Comparison of ENCODE assay signal across 17 mouse cellular contexts in genomic region chr14:52071599-52072137, GRCm38 (mm10). TPM values are rescaled to one million over a fixed set of nuclear protein-coding genes. Genes with fewer than 3 reads are reported as not detected.
A peak's percentile ranks its signal among the peaks of the same experiment; 100 is the strongest.
DNase-seq lines count a peak whose midpoint lies in the region; ATAC-seq and TF ChIP-seq lines count a peak whose summit lies in the region.
"Had no signal": no experiment of that assay in that cellular context is flagged by ENCODE, and none has a peak within 500 bp of the region (broad histone marks: within the 10 kb centered on the region; RNA-seq: fewer than 3 reads in every experiment).

No protein-coding gene starts in this region.

- dilution Hi-C loops in CH12.LX (cut with MboI; ENCODE audit: extremely low pct_ligation_motif_present, extremely low pct_unique_long_range_greater_than_20kb, low sequenced_read_pairs), result no loop called here

- no peak for TF ChIP-seq CTCF in CH12.LX (conservative IDR thresholded peaks at IDR 0.05 in 1 of 2, IDR thresholded peaks at IDR 0.05 in 1 of 2; ENCODE audit: low read depth in 2 of 2, low read length in 2 of 2)
- no peak for TF ChIP-seq CTCF in liver, embryonic 14.5 days (IDR thresholded peaks at IDR 0.05; ENCODE audit: low read depth)

- peak; percentile 3; the same call in 1 of the 2 replicates for TF ChIP-seq POLR2A in CH12.LX (IDR thresholded peaks at IDR 0.05; ENCODE audit: low read depth, low read length)

- H3K4me2 ChIP-seq in kidney, embryonic 14.5 days (replicated peaks; ENCODE audit: low read depth, low read length), result no peak overlapping the region
- no peak overlapping the region for H3K4me2 ChIP-seq in CH12.LX (ENCODE audit: insufficient read depth, low read depth, poor library complexity, severe bottlenecking)
- no peak overlapping the region for H3K4me2 ChIP-seq in liver, embryonic 14.5 days (ENCODE audit: low read depth)
- H3K4me2 ChIP-seq: liver, embryonic 15.5 days; neural tube, embryonic 15.5 days had no signal

- WGBS in kidney, embryonic 14.5 days, result 93% methylated on average over 15 of the region's 15 CpGs
- WGBS in liver, embryonic 14.5 days (ENCODE audit: insufficient replicate concordance), result 91% methylated on average over 15 of the region's 15 CpGs

- no peak for TF ChIP-seq EP300 in CH12.LX (IDR thresholded peaks at IDR 0.05; ENCODE audit: low read length)
- TF ChIP-seq EP300 in liver, embryonic 14.5 days (IDR thresholded peaks at IDR 0.05; ENCODE audit: low read depth), result no peak

- no peak for TF ChIP-seq RAD21 in CH12.LX (IDR thresholded peaks at IDR 0.05; ENCODE audit: low read depth, low read length)

- ATAC-seq in kidney, embryonic 14.5 days (ENCODE audit: low FRiP score, low TSS enrichment), result 0 out of 2 replicates have a peak, but pooled peaks have one; percentile 34
- ATAC-seq in liver, embryonic 14.5 days (ENCODE audit: insufficient read depth), result peak; percentile 14; the same call in 1 of the 2 replicates

- H3K9ac ChIP-seq in kidney, embryonic 14.5 days (ENCODE audit: low read depth, low read length), result no peak overlapping the region
- H3K9ac ChIP-seq in CH12.LX (ENCODE audit: insufficient read depth, low read depth), result no peak overlapping the region
- H3K9ac ChIP-seq in liver, embryonic 14.5 days (replicated peaks), result no peak overlapping the region
- H3K9ac ChIP-seq: liver, embryonic 15.5 days; neural tube, embryonic 15.5 days had no signal

- no peaks in the 10 kb centered on the region for H3K4me1 ChIP-seq in kidney, embryonic 14.5 days (ENCODE audit: control insufficient read depth, insufficient read depth, low read length)
- H3K4me1 ChIP-seq in CH12.LX (ENCODE audit: control insufficient read depth in 1 of 2, insufficient read depth in 2 of 2), result no peaks in the 10 kb centered on the region
- H3K4me1 ChIP-seq in liver, embryonic 14.5 days (replicated peaks; ENCODE audit: control insufficient read depth in 2 of 2, insufficient read depth in 2 of 2, low read length in 1 of 2), result no peaks in the 10 kb centered on the region
- H3K4me1 ChIP-seq: liver, embryonic 15.5 days; neural tube, embryonic 15.5 days had no signal

- H3K79me2 ChIP-seq in CH12.LX (replicated peaks; ENCODE audit: control insufficient read depth, extremely low read depth, insufficient read depth, poor library complexity, severe bottlenecking), result no peaks in the 10 kb centered on the region; the same call in 1 of the 2 replicates

- DNase-seq in kidney, postnatal 36 days, result no peak
- DNase-seq in 3134 (ENCODE audit: extremely low read depth, insufficient read length, low spot score) (peak; percentile 16), CH12.LX (ENCODE audit: extremely low read depth) (no peak)
- no peak for DNase-seq in liver, embryonic 14.5 days (ENCODE audit: low read depth in 3 of 3, low spot score in 3 of 3)
- no peak for DNase-seq in natural killer cell, adult 2 months (ENCODE audit: low spot score in 2 of 2)
- no peak for DNase-seq in cerebellum, postnatal 4 days (ENCODE audit: low spot score in 2 of 2)
- DNase-seq: cerebellum, adult 8-10 months; kidney, adult 9 months; layer of hippocampus, postnatal 36 days had no signal

- peaks cover 52% of the 10 kb centered on the region for H3K36me3 ChIP-seq in kidney, embryonic 14.5 days (ENCODE audit: control insufficient read depth, insufficient read depth, low read length)
- peaks cover 31 to 58% of the 10 kb centered on the region in 2 experiments for H3K36me3 ChIP-seq in CH12.LX (replicated peaks in 1 of 2; ENCODE audit: control insufficient read depth in 1 of 2, insufficient read depth in 1 of 2, low read length in 1 of 2)
- H3K36me3 ChIP-seq in liver, embryonic 14.5 days (replicated peaks; ENCODE audit: control insufficient read depth, insufficient read depth, low read depth), result peaks cover 51% of the 10 kb centered on the region

- H3K4me3 ChIP-seq in kidney, embryonic 14.5 days (ENCODE audit: low read length), result no peak overlapping the region
- no peak overlapping the region for H3K4me3 ChIP-seq in CH12.LX (replicated peaks in 1 of 3; ENCODE audit: low read depth in 2 of 3, low read length in 2 of 3, poor library complexity in 1 of 3)
- no peak overlapping the region for H3K4me3 ChIP-seq in liver, embryonic 14.5 days (ENCODE audit: insufficient read depth in 1 of 2, low read depth in 2 of 2, low read length in 2 of 2)
- H3K4me3 ChIP-seq: liver, embryonic 15.5 days; megakaryocyte, embryonic 14.5 days; neural tube, embryonic 15.5 days had no signal

- H3K27me3 ChIP-seq in kidney, embryonic 14.5 days (ENCODE audit: control insufficient read depth, insufficient read depth, low read length), result no peaks in the 10 kb centered on the region
- no peaks in the 10 kb centered on the region for H3K27me3 ChIP-seq in CH12.LX (replicated peaks)
- no peaks in the 10 kb centered on the region for H3K27me3 ChIP-seq in liver, embryonic 14.5 days (ENCODE audit: control insufficient read depth, insufficient read depth, low read length)
- H3K27me3 ChIP-seq: liver, embryonic 15.5 days; megakaryocyte, embryonic 14.5 days; neural tube, embryonic 15.5 days had no signal

- no peak overlapping the region for H3K27ac ChIP-seq in kidney, embryonic 14.5 days (ENCODE audit: low read depth, low read length)
- H3K27ac ChIP-seq in CH12.LX (ENCODE audit: insufficient read depth, low read depth), result no peak overlapping the region
- no peak overlapping the region for H3K27ac ChIP-seq in liver, embryonic 14.5 days
- H3K27ac ChIP-seq: liver, embryonic 15.5 days; neural tube, embryonic 15.5 days had no signal

- no peaks in the 10 kb centered on the region for H3K9me3 ChIP-seq in kidney, embryonic 14.5 days (ENCODE audit: control insufficient read depth, low read length)
- no peaks in the 10 kb centered on the region for H3K9me3 ChIP-seq in CH12.LX (replicated peaks; ENCODE audit: low read length)
- no peaks in the 10 kb centered on the region for H3K9me3 ChIP-seq in liver, embryonic 14.5 days (ENCODE audit: control insufficient read depth, low read length)
- H3K9me3 ChIP-seq: liver, embryonic 15.5 days; megakaryocyte, embryonic 14.5 days; neural tube, embryonic 15.5 days had no signal

- in situ Hi-C loops in CH12.LX (cut with MboI; ENCODE audit: low pct_ligation_motif_present, low pct_unique_long_range_greater_than_20kb, low sequenced_read_pairs), result no loop called here

TF ChIP-seq in CH12.LX, 34 proteins besides CTCF, POLR2A, EP300 and RAD21:
- TF ChIP-seq MAZ (IDR thresholded peaks at IDR 0.05; ENCODE audit: low read depth, low read length) (no peak), MAFK (IDR thresholded peaks at IDR 0.05; ENCODE audit: insufficient replicate concordance, low read length) (no peak), ZMIZ1 (IDR thresholded peaks at IDR 0.05; ENCODE audit: low read depth, low read length) (0 out of 2 replicates have a peak, but pooled peaks have one; percentile 52)

RNA-seq across cellular contexts. Expression of gene Olfr221, which starts 29.4 kb away (rescaled TPM):
- not detected in 2 replicates for polyA plus RNA-seq in kidney, embryonic 14.5 days (2014; fragmentation: Nextera tagmentation; extraction: Ambion mirVana)
- total RNA-seq in CH12.LX (2012; rRNA removed) (not detected in 2 replicates), CH12.LX (2014; rRNA removed) (not detected in 2 replicates)
- not detected in 2 replicates for polyA plus RNA-seq in CH12.LX (2012; ENCODE audit: insufficient read length, low read depth)
- polyA plus RNA-seq in liver, embryonic 14.5 days (2012; rRNA removed), result not detected in 2 replicates
- not detected in 2 replicates for polyA plus RNA-seq in liver, embryonic 14.5 days (2014; fragmentation: Nextera tagmentation; extraction: Ambion mirVana)
- total RNA-seq: granulocyte monocyte progenitor cell, adult 5-6 weeks; heart, postnatal 10 days; layer of hippocampus, postnatal 36 days had no signal
- polyA plus RNA-seq: embryonic facial prominence, embryonic 14.5 days; liver, embryonic 15.5 days; neural tube, embryonic 15.5 days; urinary bladder, adult 2 months had no signal

RNA-seq across cellular contexts. Expression of gene Hnrnpc, which starts 32.2 kb away (rescaled TPM):
- polyA plus RNA-seq in kidney, embryonic 14.5 days (2014; fragmentation: Nextera tagmentation; extraction: Ambion mirVana), result 718 and 725 TPM in 2 replicates
- total RNA-seq in CH12.LX (2012; rRNA removed), result 274 and 325 TPM in 2 replicates
- total RNA-seq in CH12.LX (2014; rRNA removed), result 370 and 375 TPM in 2 replicates
- 813 and 876 TPM in 2 replicates for polyA plus RNA-seq in CH12.LX (2012; ENCODE audit: insufficient read length, low read depth)
- 94.9 and 161 TPM in 2 replicates for polyA plus RNA-seq in liver, embryonic 14.5 days (2012; rRNA removed)
- 240 and 269 TPM in 2 replicates for polyA plus RNA-seq in liver, embryonic 14.5 days (2014; fragmentation: Nextera tagmentation; extraction: Ambion mirVana)

RNA-seq across cellular contexts. Expression of gene Rpgrip1, which starts 38.8 kb away (rescaled TPM):
- polyA plus RNA-seq in kidney, embryonic 14.5 days (2014; fragmentation: Nextera tagmentation; extraction: Ambion mirVana), result 76.5 and 134 TPM in 2 replicates
- total RNA-seq in CH12.LX (2012; rRNA removed) (12.0 and 15.0 TPM in 2 replicates), CH12.LX (2014; rRNA removed) (6.7 and 7.3 TPM in 2 replicates)
- polyA plus RNA-seq in CH12.LX (2012; ENCODE audit: insufficient read length, low read depth), result 33.7 and 41.8 TPM in 2 replicates
- 0.31 and 0.41 TPM in 2 replicates for polyA plus RNA-seq in liver, embryonic 14.5 days (2012; rRNA removed)
- polyA plus RNA-seq in liver, embryonic 14.5 days (2014; fragmentation: Nextera tagmentation; extraction: Ambion mirVana), result 48.5 and 50.1 TPM in 2 replicates

RNA-seq across cellular contexts. Expression of gene Zfp219, which starts 51.1 kb away (rescaled TPM):
- polyA plus RNA-seq in kidney, embryonic 14.5 days (2014; fragmentation: Nextera tagmentation; extraction: Ambion mirVana), result 44.5 and 45.5 TPM in 2 replicates
- 17.5 and 20.0 TPM in 2 replicates for total RNA-seq in CH12.LX (2012; rRNA removed)
- 11.5 and 15.8 TPM in 2 replicates for total RNA-seq in CH12.LX (2014; rRNA removed)
- polyA plus RNA-seq in CH12.LX (2012; ENCODE audit: insufficient read length, low read depth), result 19.3 and 20.8 TPM in 2 replicates
- polyA plus RNA-seq in liver, embryonic 14.5 days (2012; rRNA removed), result 9.7 and 10.4 TPM in 2 replicates
- 7.4 and 9.8 TPM in 2 replicates for polyA plus RNA-seq in liver, embryonic 14.5 days (2014; fragmentation: Nextera tagmentation; extraction: Ambion mirVana)

RNA-seq across cellular contexts. Expression of gene Tmem253, which starts 56.2 kb away (rescaled TPM):
- 0.57 and 1.1 TPM in 2 replicates for polyA plus RNA-seq in kidney, embryonic 14.5 days (2014; fragmentation: Nextera tagmentation; extraction: Ambion mirVana)
- total RNA-seq in CH12.LX (2012; rRNA removed) (0.64 and 0.71 TPM in 2 replicates), CH12.LX (2014; rRNA removed) (not detected in 2 replicates)
- polyA plus RNA-seq in CH12.LX (2012; ENCODE audit: insufficient read length, low read depth), result 1.9 and 2.6 TPM in 2 replicates
- polyA plus RNA-seq in liver, embryonic 14.5 days (2012; rRNA removed), result 0.06 and 0.08 TPM in 2 replicates
- 0.24 TPM in 1 of 2 replicates, not detected in the other for polyA plus RNA-seq in liver, embryonic 14.5 days (2014; fragmentation: Nextera tagmentation; extraction: Ambion mirVana)
- total RNA-seq: granulocyte monocyte progenitor cell, adult 5-6 weeks had no signal
